Mouse (Mus musculus) c-Kit-positive CD71-positive TER-119-negative erythroid progenitor cells, embryonic 14.5 days (primary cell): Measurements from ENCODE around the gene Etv5.

Experiments used
- DNase-seq: peaks from one replicate; pipeline ENCODE4 v3.0.0-alpha.2; 2013; ENCODE audit warnings: low read depth

Gene Etv5

GRCm38 (mm10) chr16:22429377-22429776 is 10.1 kb downstream of the Etv5 start:
- no peak for DNase-seq

GRCm38 (mm10) chr16:22428853-22429341 is 10.6 kb downstream of the Etv5 start:
- DNase-seq, result no peak

GRCm38 (mm10) chr16:22426866-22427265 is 12.7 kb downstream of the Etv5 start:
- DNase-seq, result no peak

- no peak for DNase-seq
Observed at GRCm38 (mm10) chr16:22422256-22422655, 17.3 kb downstream of the Etv5 start.

GRCm38 (mm10) chr16:22417931-22418330 is 21.6 kb downstream of the Etv5 start:
- DNase-seq, result no peak

- no peak for DNase-seq
Observed at GRCm38 (mm10) chr16:22417044-22417443, 22.5 kb downstream of the Etv5 start.

GRCm38 (mm10) chr16:22416140-22416848 is 23.2 kb downstream of the Etv5 start:
- DNase-seq, result no peak

- no peak for DNase-seq
Observed at GRCm38 (mm10) chr16:22414205-22414754, 25.2 kb downstream of the Etv5 start.

- DNase-seq, result no peak
Observed at GRCm38 (mm10) chr16:22412459-22413229, 26.9 kb downstream of the Etv5 start.

GRCm38 (mm10) chr16:22411764-22412163 is 27.8 kb downstream of the Etv5 start:
- no peak for DNase-seq

GRCm38 (mm10) chr16:22410000-22410399 is 29.5 kb downstream of the Etv5 start:
- peak; percentile 8 for DNase-seq

GRCm38 (mm10) chr16:22408642-22409360 is 30.7 kb downstream of the Etv5 start:
- no peak for DNase-seq

- no peak for DNase-seq
Observed at GRCm38 (mm10) chr16:22406747-22407146, 32.8 kb downstream of the Etv5 start.

- DNase-seq, result no peak
Observed at GRCm38 (mm10) chr16:22406050-22406449, 33.5 kb downstream of the Etv5 start.

- DNase-seq, result no peak
Observed at GRCm38 (mm10) chr16:22405492-22405891, 34.0 kb downstream of the Etv5 start.

- DNase-seq, result no peak
Observed at GRCm38 (mm10) chr16:22403715-22404114, 35.8 kb downstream of the Etv5 start.

- DNase-seq, result no peak
Observed at GRCm38 (mm10) chr16:22402600-22402999, 36.9 kb downstream of the Etv5 start.

GRCm38 (mm10) chr16:22400226-22400625 is 39.3 kb downstream of the Etv5 start:
- DNase-seq, result no peak

- DNase-seq, result no peak
Observed at GRCm38 (mm10) chr16:22398784-22399453, 40.6 kb downstream of the Etv5 start.

- no peak for DNase-seq
Observed at GRCm38 (mm10) chr16:22398354-22398753, 41.2 kb downstream of the Etv5 start.

GRCm38 (mm10) chr16:22396420-22396819 is 43.1 kb downstream of the Etv5 start:
- DNase-seq, result no peak
